Mouse (Mus musculus) thymus, postnatal 0 days (tissue): ENCODE measurements around the gene Mdfi. TPM values are rescaled to one million over a fixed set of nuclear protein-coding genes. Genes with fewer than 3 reads are reported as not detected.

ENCODE experiments used
- DNase-seq: peaks from one replicate; pipeline ENCODE4 v3.0.0-alpha.2; 2015; ENCODE audit warnings: low spot score
- polyA plus RNA-seq: library from polyadenylated mRNA; unstranded; fragments of >200 nt; fragmentation: Nextera tagmentation; extraction: Ambion mirVana; gene quantifications from 2 replicates; pipeline ENCODE4 v1.2.1, GENCODE M21; 2015

Gene Mdfi
- polyA plus RNA-seq, 1 experiment from 2014 or later, result 3.5 TPM

DNA sequence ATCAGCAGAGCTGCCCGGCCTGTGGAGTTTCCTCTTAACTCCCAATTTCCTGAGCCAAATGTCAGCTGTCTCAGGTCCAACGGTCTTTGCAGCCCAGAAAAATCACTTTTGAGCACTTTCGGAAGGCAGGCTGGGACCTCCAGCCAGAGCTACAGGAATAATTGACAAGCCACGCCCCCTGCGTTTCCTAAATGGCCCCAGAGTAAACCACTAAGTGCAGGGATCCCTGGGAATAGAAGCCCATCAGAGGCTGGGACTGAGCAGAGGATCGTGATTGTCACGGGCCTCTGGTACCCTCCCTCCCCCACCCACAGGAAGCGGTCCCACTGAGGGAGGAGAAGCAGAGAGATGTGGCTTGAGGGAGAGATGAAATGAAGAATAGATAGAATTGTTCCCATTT, 31.7 kb downstream of the Mdfi start:
- no peak for DNase-seq

DNA sequence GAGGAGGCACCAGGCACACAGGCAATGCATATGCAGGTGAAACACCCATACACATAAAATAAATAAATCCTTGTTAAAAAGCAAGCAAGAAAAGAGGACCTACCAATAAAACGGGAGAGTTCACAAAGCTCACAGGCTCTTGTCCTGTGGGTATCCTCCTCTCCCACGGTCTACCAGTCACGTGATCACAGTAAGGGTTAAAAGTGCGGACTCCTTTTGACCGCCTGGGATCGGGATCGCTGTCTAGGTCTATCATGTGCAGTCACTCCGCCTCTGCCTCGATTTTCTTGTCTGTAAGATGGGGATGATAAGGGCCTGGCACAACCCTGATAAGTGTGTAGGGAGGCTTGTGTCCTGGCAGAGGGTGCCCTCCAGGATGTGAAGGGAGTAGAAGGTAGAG, 37.1 kb downstream of the Mdfi start:
- DNase-seq, result no peak

DNA sequence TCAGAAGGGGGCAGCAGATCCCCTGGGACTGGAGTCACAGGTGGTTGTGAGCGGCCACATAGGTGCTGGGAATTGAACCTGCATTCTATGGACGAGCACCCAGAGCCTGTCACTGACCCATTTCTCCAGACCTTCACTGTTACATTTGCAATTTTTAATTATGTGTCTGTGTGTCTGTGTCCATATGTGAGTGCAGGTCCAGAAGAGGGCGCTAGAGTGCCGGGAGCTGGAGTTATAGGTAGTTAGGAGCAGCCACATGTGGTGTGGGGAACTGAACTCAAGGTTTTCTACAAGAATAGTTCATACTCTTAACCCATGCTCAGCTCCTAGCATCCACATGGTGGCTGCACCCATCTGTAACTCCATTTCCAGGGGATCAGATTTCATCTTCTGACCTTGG, 37.5 kb downstream of the Mdfi start:
- no peak for DNase-seq

DNA sequence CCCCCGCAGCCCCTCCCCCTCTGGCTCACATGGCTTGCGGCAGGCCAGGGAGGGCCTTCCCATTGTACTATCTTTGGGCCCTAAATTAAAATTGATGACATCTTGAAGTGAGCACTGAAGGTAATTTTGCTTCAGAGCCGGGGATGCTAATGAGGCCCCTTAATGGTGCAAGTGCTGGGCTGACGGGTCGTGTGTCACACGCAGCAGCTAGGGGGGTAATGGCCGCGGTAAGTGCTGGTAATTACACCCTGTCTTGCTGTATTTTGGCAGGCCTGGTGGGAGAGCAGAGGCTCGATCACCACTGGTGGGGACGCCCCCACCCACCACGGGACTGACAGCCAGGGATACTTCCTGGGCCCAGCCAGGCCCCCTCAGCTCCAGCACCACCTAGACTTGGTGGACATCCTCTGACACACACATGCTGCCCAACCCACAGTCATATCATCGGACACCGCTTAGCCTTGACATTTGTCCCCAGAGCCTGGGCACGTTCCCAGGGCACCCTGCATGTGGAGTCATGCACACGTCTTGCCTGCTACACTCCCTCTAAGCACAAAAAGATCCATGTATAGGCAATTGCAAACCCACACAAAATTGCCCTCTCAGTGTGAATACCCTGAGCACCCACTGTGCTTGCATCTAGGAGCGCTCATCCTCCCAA, 38.2 kb downstream of the Mdfi start:
- DNase-seq, result no peak

GRCm38 (mm10) chr17:47795446-47795845, 39.0 kb downstream of the Mdfi start:
- peak; percentile 65 for DNase-seq

DNA sequence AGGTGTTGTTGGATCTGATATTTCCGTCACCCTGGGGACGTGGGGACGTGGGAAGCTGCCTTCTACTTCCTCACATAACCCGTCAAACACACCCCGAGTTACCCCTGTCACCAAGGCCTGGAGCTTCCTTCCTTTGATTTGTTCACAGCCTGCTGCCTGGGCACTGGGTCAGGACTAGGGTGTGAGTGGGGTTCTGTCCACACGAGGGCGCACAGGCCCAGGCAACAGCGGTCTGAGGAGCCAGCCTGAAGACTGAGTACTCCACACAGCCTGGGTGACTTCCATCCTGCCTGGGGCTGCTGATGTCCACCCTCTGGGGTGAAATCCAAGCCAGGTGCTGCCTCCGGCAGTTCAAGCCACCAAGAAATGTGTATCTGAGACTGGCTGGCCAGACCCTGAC, 41.1 kb downstream of the Mdfi start:
- peak; percentile 82 for DNase-seq

- peak; percentile 75 for DNase-seq
Measured at GRCm38 (mm10) chr17:47792098-47792863, 42.2 kb downstream of the Mdfi start.

GRCm38 (mm10) chr17:47788996-47789395, 45.5 kb downstream of the Mdfi start:
- DNase-seq, result no peak

GRCm38 (mm10) chr17:47788306-47788705, 46.2 kb downstream of the Mdfi start:
- no peak for DNase-seq

DNA sequence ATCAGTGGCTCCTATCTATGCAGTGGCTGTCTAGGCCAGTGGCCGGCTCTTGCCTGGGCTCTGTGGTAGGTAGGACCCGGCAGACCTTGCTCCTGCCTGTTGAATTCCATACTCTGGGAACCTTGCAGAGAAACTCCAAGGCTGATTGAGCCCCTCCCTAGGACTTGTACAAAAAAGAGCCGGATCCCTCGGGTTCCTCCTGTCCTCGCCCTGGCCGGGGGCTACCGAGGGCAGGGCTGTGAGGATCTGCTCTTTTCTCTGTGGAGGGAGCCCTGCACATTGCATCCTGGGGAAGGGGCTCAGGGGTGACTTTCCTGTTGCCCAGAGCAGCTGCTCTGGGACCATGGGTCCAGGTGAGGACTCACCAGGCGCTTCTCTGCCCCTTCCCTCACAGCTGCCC, 46.9 kb downstream of the Mdfi start:
- DNase-seq, result no peak

DNA sequence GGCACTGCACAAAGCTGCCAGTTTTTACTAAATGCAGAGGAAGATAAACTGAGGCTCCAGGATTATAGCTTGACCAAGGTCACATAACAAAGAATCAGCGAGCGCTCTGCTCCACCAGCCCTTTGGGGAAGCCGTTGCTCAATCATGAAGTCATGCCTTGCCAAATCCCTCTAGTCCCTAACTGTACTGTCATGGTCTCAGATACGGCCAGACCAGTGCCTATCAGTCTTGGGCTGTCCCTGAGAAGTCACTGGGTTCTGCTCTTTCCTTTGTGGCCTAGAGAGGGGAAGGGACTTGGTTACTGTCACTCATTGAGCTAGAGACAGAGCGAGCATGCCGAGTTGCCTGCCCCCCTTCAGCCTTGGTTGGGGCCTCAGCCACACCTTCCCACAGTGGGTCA, 50.1 kb downstream of the Mdfi start:
- no peak for DNase-seq

DNA sequence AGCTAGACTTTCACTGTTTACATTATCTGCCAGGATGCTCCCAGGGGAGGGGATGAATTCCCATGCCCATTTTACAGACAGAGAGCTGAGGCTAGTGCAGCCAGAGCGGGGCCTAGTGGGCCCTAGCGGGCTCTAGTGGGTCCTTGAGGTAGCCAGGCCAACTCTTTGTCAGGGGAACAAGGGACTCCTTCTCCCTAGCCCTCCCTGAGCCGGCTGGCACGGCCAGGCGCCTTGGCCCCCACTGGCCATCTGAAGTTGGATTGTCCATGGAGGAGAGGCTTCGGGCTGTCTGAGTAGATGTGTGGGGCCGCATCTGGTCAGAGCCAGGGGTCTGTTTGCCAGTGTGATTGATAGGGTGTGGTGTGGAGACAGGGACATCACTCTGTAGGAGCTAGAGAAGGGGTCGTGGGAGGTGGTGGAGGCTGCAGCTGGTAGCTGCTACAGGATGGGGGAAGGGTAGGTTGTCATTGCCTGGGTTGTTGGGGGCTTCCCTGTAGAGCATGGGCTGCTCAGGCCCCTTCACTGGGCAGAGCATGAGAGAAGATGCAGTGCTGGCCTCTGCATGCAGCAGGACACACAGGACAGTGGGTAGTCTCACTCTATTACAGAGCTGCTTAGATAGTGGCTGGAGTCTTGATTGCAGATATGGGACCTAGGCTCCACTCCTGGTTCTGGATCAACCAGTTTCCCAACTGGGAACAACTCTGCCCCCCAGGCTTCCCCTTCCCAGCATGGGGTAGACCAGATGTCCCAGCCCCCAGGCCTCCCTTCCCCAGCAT, 50.9 kb downstream of the Mdfi start:
- no peak for DNase-seq

DNA sequence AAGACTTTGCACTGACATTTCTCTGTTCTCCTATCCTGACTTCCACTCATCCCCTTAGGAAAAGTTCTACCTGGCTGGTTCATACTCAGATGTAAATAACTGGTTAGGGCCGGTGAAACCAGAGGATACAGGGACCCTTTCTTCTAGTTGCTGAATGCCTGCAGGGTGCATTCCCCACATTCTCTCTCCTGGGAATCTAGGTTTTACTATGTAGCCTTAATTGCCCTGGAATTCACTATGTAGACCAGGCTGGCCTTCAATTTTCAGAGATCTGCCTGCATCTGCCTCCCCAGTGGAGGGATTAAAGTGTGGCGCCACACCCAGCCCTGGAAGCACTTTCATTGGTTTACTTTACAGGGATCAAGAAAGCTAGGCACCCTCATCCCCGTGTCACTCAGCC, 52.0 kb downstream of the Mdfi start:
- DNase-seq, result no peak

DNA sequence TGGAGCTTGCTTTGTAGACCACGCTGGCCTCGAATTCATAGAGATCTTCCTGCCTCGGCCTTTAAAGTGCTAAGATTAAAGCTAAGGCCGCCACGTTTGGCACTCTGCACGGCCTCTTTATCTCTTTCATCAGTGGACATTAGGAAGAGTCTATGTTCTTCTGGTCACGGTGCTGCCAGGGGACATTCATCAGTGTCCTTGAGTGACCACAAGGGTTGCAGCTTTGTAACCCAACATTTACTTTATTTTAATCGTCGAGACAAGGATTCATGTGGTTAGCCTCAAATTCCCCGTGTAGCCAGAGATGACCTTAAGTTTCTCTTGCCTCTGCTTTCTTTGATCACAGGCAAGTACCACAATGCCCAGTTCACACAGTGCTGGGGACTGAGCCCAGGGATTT, 54.0 kb downstream of the Mdfi start:
- no peak for DNase-seq

DNA sequence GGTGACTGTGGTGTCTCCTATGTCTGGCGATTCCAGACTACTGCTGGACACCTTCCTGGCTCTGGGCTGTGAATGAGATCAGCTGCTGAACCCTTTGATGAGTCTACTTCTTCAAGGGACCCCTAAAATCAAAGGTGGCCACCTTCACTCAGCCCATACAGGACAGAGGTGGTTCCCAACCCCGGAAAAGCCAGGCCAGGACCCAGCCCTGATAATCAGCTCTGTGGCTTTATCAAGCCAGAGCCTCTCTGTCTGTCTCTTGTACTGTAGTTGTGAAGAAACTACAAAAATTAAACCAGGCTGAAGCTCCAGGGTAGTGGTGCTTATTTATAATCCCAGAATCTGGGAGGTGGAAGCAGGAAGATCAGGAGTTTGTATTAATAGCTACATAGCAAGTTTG, 57.4 kb downstream of the Mdfi start:
- DNase-seq, result no peak

- no peak for DNase-seq
Measured at GRCm38 (mm10) chr17:47773604-47774003, 60.9 kb downstream of the Mdfi start.

- DNase-seq, result no peak
Measured at GRCm38 (mm10) chr17:47769389-47770299, 64.8 kb downstream of the Mdfi start.

GRCm38 (mm10) chr17:47768707-47769276, 65.7 kb downstream of the Mdfi start:
- peak; percentile 52 for DNase-seq

- no peak for DNase-seq
Measured at GRCm38 (mm10) chr17:47767456-47768141, 66.9 kb downstream of the Mdfi start.

GRCm38 (mm10) chr17:47767081-47767455, 67.4 kb downstream of the Mdfi start:
- no peak for DNase-seq
